Mouse (Mus musculus) yolk sac, embryonic 10.5 days (tissue): ENCODE data around the gene Gm973.
A peak's percentile ranks its signal among the peaks of the same experiment; 100 is the strongest.

Experiments
- DNase-seq: peaks from one replicate; pipeline ENCODE4 v3.0.0-alpha.2; 2017; ENCODE audit warnings: low spot score

Gm973 gene

GRCm38 (mm10) chr1:59516026-59516917 is at the start of gene Gm973:
TSS of gene Gm973 (plus strand) at chr1:59516264.
- peak; percentile 58 for DNase-seq

- DNase-seq = no peak
Measured at GRCm38 (mm10) chr1:59469170-59469569, 46.9 kb upstream of the Gm973 start.

- DNase-seq = no peak
Measured at GRCm38 (mm10) chr1:59470766-59471165, 45.3 kb upstream of the Gm973 start.

GRCm38 (mm10) chr1:59472368-59473180 is 43.5 kb upstream of the Gm973 start:
- no peak for DNase-seq

GRCm38 (mm10) chr1:59473181-59473555 is 42.9 kb upstream of the Gm973 start:
- no peak for DNase-seq

- peak; percentile 78 for DNase-seq
Measured at GRCm38 (mm10) chr1:59475618-59476017, 40.4 kb upstream of the Gm973 start.

- no peak for DNase-seq
Measured at GRCm38 (mm10) chr1:59478911-59479310, 37.2 kb upstream of the Gm973 start.

- no peak for DNase-seq
Measured at GRCm38 (mm10) chr1:59480821-59481455, 35.1 kb upstream of the Gm973 start.

GRCm38 (mm10) chr1:59481456-59482291 is 34.4 kb upstream of the Gm973 start:
- peak; percentile 98 for DNase-seq

- DNase-seq = no peak
Measured at GRCm38 (mm10) chr1:59482331-59482695, 33.8 kb upstream of the Gm973 start, which contains the start of gene Fzd7. TSS of gene Fzd7 (plus strand) at chr1:59482424.

- peak; percentile 44 for DNase-seq
Measured at GRCm38 (mm10) chr1:59482696-59483520, 33.2 kb upstream of the Gm973 start.

GRCm38 (mm10) chr1:59483521-59484245 is 32.4 kb upstream of the Gm973 start:
- peak; percentile 66 for DNase-seq

GRCm38 (mm10) chr1:59484314-59484713 is 31.8 kb upstream of the Gm973 start:
- no peak for DNase-seq

- DNase-seq = peak; percentile 66
Measured at GRCm38 (mm10) chr1:59484791-59485785, 31.0 kb upstream of the Gm973 start.

GRCm38 (mm10) chr1:59485803-59486202 is 30.3 kb upstream of the Gm973 start:
- no peak for DNase-seq

GRCm38 (mm10) chr1:59487651-59488051 is 28.4 kb upstream of the Gm973 start:
- DNase-seq = peak; percentile 78

- no peak for DNase-seq
Measured at GRCm38 (mm10) chr1:59488481-59488880, 27.6 kb upstream of the Gm973 start.

- DNase-seq = no peak
Measured at GRCm38 (mm10) chr1:59488991-59489390, 27.1 kb upstream of the Gm973 start.

- DNase-seq = no peak
Measured at GRCm38 (mm10) chr1:59491517-59491916, 24.5 kb upstream of the Gm973 start.
